Mouse (Mus musculus) spleen, adult 2 months (tissue): ENCODE results near the gene Rab3d. TPM values are rescaled to one million over a fixed set of nuclear protein-coding genes. Genes with fewer than 3 reads are reported as not detected.

ENCODE experiments used
- DNase-seq, 2 experiments: peaks; one replicate each; pipeline versions ENCODE4 v3.0.0 to v3.0.0-alpha.2; 2012 to 2021; ENCODE audit warnings: low spot score in 2 of 2, low read depth in 1 of 2
- H3K27ac ChIP-seq: fragments of 200-500 bp; 2 replicates; pipeline ENCODE4 v1.5.1; 2012; ENCODE audit warnings: low read length, inconsistent platforms; ENCODE audit not compliant: insufficient read depth
- H3K27me3 ChIP-seq: fragments of 200-500 bp; 2 replicates; pipeline ENCODE4 v1.6.1; 2012; ENCODE audit warnings: mild to moderate bottlenecking, moderate library complexity, low read length, inconsistent platforms; ENCODE audit not compliant: control insufficient read depth, insufficient read depth
- H3K36me3 ChIP-seq: fragments of 200-500 bp; 2 replicates; pipeline ENCODE4 v1.6.1; 2012; ENCODE audit warnings: mild to moderate bottlenecking, low read length, inconsistent platforms; ENCODE audit not compliant: control insufficient read depth, insufficient read depth
- H3K4me1 ChIP-seq: fragments of 200-500 bp; 2 replicates; pipeline ENCODE4 v1.6.1; 2011; ENCODE audit warnings: inconsistent platforms; ENCODE audit not compliant: control insufficient read depth, insufficient read depth, insufficient read length
- H3K4me3 ChIP-seq: fragments of 200-500 bp; 2 replicates; pipeline ENCODE4 v1.5.1; 2011; ENCODE audit warnings: mild to moderate bottlenecking, inconsistent platforms; ENCODE audit not compliant: insufficient read depth, insufficient read length; ENCODE audit errors: extremely low read depth
- CTCF ChIP-seq: fragments of 200-500 bp; IDR thresholded peaks from 2 replicates; pipeline ENCODE4 v1.5.1; 2011; ENCODE audit warnings: mild to moderate bottlenecking, inconsistent platforms; ENCODE audit not compliant: insufficient read depth, insufficient read length, insufficient replicate concordance; ENCODE audit errors: extremely low read depth
- POLR2A ChIP-seq: fragments of 200-500 bp; IDR thresholded peaks from 2 replicates; pipeline ENCODE4 v1.6.1; 2011; ENCODE audit warnings: low read depth, low read length, inconsistent platforms
- WGBS: fragments of 180-500 bp; shearing (Covaris S2); methylation state at CpG from one replicate; pipeline ENCODE4 v1.1.7; 2018; 5-methylcytosine and 5-hydroxymethylcytosine counted together
- polyA plus RNA-seq: library from polyadenylated mRNA; depleted of rRNA; stranded (reverse); fragments of >200 nt; gene quantifications from 2 replicates; pipeline ENCODE4 v1.2.3, GENCODE M21; 2012; rRNA removed

The Rab3d gene
- polyA plus RNA-seq, result 21.1 and 29.6 TPM in 2 replicates

DNA sequence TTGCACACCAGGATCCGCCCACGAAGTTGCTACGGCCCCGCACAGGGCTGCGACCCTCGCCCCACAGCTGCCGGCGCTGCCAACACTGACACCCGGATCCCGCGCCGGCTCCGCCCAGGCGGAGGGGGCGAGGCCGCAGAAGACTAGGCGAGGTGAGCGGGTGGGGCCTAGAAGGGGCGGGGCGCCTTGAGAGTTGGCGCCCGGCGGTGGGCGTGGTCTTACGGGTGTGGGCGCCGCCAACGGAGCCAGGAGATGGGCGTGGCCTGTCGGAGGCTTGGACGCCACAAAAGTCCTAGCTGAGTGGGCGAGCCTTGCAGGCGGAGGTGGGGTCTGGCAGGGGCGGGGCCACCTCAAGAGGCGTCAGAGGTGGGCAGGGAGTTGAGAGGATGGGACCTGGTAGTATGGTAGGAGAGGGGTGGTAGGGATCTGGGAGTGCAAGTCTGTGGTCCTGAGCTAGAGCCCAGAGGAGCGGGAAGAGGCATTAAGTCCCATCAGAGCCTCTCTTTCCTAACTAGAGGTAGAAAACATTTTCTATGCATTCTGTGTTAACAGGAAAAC, at the start of gene Rab3d:
Gene Rab3d, minus strand, starts transcription at position 158 of the 558 bp plus-strand sequence.
- under 1% methylated on average over 36 of the region's 36 CpGs for WGBS
- no peaks in the 10 kb centered on the region for H3K36me3 ChIP-seq
- H3K27me3 ChIP-seq, result no peaks in the 10 kb centered on the region
- no peak within 1 kb of the TSS for H3K27ac ChIP-seq
- peak within 1 kb of the TSS; percentile 61 for H3K4me3 ChIP-seq
- TF ChIP-seq POLR2A, result no peak
- peak; percentile 84 to 93 for DNase-seq
- peaks cover 4% of the 10 kb centered on the region; the same call in 1 of the 2 replicates for H3K4me1 ChIP-seq

DNA sequence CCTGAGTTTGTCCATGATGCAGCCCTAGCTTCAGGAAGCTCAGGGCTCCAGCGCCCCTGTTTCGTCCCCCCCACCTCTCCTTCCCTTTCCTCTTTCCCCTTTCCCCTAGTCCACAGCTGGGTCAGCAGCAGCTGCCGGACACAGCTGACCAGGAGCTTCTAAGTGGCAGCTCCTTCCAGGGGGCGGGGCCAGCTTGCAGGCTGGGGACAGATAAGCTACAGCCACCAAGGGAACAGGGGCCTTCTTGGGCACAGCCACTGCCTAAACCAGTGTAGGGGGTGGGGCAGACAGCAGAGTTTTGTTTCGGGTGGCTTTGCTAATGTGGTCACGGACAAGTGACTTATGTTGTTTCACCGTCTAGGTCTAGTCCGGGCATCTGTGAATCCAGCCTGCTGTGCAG, 45.4 kb upstream of the Rab3d start, which contains the start of gene Epor:
Gene Epor, minus strand, starts transcription at position 90 of the 400 bp plus-strand sequence.
- Histone ChIP-seq H3K36me3 (no peaks in the 10 kb centered on the region), H3K27me3 (peaks cover 14% of the 10 kb centered on the region), H3K4me1 (peaks cover 12% of the 10 kb centered on the region), H3K4me3 (peak within 1 kb of the TSS; percentile 50), H3K27ac (peak within 1 kb of the TSS; percentile 33; the same call in 1 of the 2 replicates)
- TF ChIP-seq POLR2A, result no peak
- no peak for TF ChIP-seq CTCF
- WGBS, result 54% methylated on average over 8 of the region's 8 CpGs
- no peak for DNase-seq

DNA sequence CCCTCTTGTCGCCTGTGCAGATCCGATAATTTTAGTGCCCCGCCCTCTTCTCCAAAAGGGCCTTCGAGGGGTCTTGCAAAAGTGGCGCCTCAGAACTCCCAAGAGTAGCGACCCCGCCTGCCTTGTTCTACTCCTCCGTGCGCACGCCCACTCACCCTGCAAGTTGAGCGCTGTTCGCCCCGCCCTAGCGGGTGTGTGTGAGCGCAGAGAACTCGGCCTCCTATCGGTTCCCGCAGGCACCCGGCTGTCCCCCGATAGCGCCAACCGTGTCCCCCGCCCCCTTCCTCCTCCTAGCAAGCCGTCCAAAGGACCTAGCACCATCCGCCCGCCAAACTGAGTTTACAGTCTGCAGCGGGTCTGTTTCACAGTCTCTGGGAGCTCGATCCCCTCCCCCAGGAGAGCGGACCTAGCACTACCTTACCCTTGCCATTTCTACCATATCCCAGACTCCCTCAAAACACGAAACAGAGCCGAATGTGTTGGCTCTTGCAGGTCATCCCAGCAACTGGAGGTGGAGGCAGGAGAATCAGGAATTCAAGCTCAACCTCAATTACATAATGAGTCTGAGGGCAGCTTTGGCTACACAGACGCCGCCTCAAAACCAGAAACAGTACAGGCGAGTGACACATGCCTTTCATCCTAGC, 44.5 kb upstream of the Rab3d start:
- 7% methylated on average over 34 of the region's 34 CpGs for WGBS
- H3K27me3 ChIP-seq, result peaks cover 14% of the 10 kb centered on the region
- H3K4me1 ChIP-seq, result peaks cover 12% of the 10 kb centered on the region
- TF ChIP-seq CTCF (no peak), POLR2A (no peak)
- DNase-seq, result peak in 1 of 2 experiments; percentile 34
- H3K36me3 ChIP-seq, result peaks cover 2% of the 10 kb centered on the region; the same call in 1 of the 2 replicates
- peak overlapping the region; percentile 33; the same call in 1 of the 2 replicates for H3K27ac ChIP-seq
- peak overlapping the region; percentile 50 for H3K4me3 ChIP-seq

DNA sequence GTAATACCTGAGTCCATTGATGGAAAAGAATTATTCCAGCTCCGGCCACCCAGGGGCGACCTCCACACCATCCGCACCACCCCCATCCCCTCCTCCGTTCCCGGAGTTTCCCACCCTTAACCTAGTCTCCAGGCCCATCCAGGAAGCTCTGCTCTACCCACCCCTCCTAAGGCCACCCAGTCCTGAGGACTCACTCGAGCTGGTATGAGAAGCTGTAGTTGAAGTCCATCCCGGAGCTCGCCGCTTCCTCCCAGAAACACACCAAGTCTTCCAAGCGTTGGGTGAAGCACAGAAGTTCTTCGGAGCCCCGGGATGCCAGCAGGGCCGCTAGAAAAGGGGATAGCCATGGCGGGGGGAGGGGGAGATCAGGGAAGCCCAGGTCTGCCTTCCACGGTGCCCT, 44.0 kb upstream of the Rab3d start:
- WGBS, result 2% methylated on average over 15 of the region's 15 CpGs
- Histone ChIP-seq H3K36me3 (peaks cover 2% of the 10 kb centered on the region; the same call in 1 of the 2 replicates), H3K27me3 (peaks cover 14% of the 10 kb centered on the region), H3K4me1 (peaks cover 12% of the 10 kb centered on the region), H3K27ac (no peak overlapping the region), H3K4me3 (peak overlapping the region; percentile 50; the same call in 1 of the 2 replicates)
- no peak for DNase-seq
- TF ChIP-seq CTCF, result no peak
- TF ChIP-seq POLR2A, result no peak

DNA sequence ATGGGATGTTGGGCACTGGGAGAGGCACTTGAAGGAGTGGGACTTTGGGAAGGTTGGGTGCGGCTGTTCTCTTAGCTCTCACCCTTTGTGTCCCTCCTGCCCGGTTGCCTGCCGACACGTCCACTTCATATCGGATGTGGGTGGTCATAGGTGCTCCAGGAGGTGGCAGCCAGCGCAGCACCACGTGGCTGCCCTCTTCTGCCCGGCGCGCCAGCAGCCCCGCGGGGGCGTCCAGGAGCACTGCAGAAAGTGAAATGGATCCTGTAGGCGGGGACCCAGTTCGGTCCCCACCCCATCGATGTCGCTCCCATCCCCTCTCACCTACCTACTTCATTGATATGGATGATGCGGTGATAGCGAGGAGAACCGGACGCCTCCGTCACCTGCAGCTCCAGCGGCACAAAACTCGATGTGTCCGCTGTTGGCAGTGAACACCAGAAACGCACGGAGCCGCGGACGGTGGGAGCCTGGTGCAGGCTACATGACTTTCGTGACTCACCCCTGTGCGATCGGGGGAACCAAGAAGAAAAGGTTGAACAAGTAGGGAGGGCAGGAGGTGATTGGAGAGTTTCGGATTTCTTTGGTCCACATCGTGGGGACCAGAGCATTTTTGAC, 43.5 kb upstream of the Rab3d start:
- no peak for DNase-seq
- whole genome bisulfite sequencing, result 7% methylated on average over 35 of the region's 35 CpGs
- H3K27ac ChIP-seq, result no peak overlapping the region
- peaks cover 14% of the 10 kb centered on the region for H3K27me3 ChIP-seq
- TF ChIP-seq CTCF (no peak), POLR2A (no peak)
- peak overlapping the region; percentile 50; the same call in 1 of the 2 replicates for H3K4me3 ChIP-seq
- peaks cover 12% of the 10 kb centered on the region for H3K4me1 ChIP-seq
- peaks cover 2% of the 10 kb centered on the region; the same call in 1 of the 2 replicates for H3K36me3 ChIP-seq

DNA sequence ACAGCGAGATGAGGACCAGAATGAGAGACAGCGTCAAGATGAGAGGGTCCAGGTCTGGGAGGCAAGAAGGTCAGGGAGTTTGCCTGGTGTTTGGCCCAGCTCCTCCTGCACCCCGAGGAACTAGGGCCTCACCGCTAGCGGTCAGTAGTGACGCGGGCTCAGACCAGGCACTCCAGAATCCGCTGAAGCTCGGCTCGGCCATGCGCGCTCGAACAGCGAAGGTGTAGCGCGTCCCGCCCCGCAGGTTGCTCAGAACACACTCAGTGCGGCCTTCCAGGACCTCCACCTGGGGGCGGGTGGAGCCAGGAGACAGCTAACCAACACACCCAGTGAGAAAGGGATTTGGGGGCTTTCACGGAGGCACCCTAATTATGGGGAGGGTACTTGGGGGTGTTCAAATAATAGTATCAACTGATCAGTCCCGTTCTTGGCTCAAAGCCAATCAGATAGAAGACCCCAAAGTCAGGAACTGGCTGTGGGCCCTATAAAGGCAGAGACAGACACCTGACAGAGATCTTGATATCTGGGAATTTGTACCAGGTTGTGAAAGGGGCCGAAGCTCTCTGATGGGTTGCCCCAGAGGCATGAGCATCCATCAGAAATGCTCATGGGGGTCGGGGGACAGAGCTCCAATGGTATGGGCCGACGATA, 42.7 kb upstream of the Rab3d start:
- no peak overlapping the region for H3K4me3 ChIP-seq
- H3K36me3 ChIP-seq, result peaks cover 2% of the 10 kb centered on the region; the same call in 1 of the 2 replicates
- TF ChIP-seq POLR2A (no peak), CTCF (no peak)
- 78% methylated on average over 26 of the region's 26 CpGs for WGBS
- peaks cover 15% of the 10 kb centered on the region for H3K4me1 ChIP-seq
- no peak for DNase-seq
- no peak overlapping the region for H3K27ac ChIP-seq
- peaks cover 14% of the 10 kb centered on the region for H3K27me3 ChIP-seq
